Mouse (Mus musculus): Measurements from ENCODE around the gene Slc1a7.

GRCm38 (mm10) chr4:107983717-107984116 is 15.6 kb downstream of the Slc1a7 start:
- TF ChIP-seq POLR2A (IDR thresholded peaks at IDR 0.05; ENCODE audit: extremely low read depth, insufficient read depth, low read length) (no peak), CTCF (IDR thresholded peaks at IDR 0.05; ENCODE audit: low read depth, low read length) (no peak)

All from liver, adult 2 months (tissue).